Mouse (Mus musculus): ENCODE measurements at regions not wholly inside any gene's neighbourhood (a gene's known extent, or its start where the extent isn't known, plus 50 kb on each side); places are given as distances from the start of the nearest gene placed in this dataset.

GRCm38 (mm10) chr12:31130434-31130833, 56.8 kb downstream of the Fam110c start:
- DNase-seq (ENCODE audit: low spot score), result no peak

- DNase-seq (ENCODE audit: low spot score), result no peak
These were observed 60.9 kb downstream of the Fam110c start for GRCm38 (mm10) chr12:31134465-31134992.

DNA sequence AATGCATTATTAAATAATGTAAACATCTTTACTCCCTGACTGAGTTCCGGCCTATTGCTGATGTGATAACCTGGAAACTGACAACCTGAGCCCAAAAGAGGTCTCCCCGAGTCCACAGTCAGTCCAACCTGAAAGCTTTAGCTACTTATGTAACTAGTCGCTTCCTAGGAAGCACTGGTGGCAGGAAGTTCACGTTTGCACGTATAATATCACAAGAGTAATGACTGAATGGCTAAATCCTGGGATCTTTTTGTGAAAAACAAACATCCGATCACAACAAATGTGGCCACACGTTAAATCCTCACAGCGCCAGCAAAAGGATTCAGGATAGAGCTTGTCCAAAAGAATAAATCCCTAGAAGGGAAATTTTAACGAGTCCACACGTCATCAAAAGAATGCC, 62.7 kb downstream of the Fam110c start:
- no peak for DNase-seq (ENCODE audit: low spot score)

- DNase-seq (ENCODE audit: low spot score), result no peak
These were observed 63.2 kb downstream of the Fam110c start for GRCm38 (mm10) chr12:31136911-31137310.

DNA sequence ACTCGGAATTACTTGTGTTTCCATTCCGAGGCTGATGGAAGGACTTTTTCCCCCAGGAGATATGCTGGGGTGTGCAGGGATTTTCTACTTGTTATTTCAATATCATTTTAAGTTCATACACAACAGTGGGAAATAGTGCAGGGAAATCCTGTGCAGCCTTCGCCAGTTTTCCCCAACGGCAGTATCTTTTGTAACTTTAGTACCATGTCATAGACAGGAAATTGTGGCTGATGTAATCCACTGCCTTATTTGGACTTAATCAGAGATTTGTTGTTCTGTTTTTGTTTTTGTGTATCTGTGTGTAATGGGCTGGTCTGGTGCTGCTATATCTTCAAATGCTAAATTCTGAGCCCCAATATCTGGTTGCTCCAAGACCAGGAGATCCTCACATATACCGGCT, 63.8 kb downstream of the Fam110c start:
- DNase-seq (ENCODE audit: low spot score), result no peak

DNA sequence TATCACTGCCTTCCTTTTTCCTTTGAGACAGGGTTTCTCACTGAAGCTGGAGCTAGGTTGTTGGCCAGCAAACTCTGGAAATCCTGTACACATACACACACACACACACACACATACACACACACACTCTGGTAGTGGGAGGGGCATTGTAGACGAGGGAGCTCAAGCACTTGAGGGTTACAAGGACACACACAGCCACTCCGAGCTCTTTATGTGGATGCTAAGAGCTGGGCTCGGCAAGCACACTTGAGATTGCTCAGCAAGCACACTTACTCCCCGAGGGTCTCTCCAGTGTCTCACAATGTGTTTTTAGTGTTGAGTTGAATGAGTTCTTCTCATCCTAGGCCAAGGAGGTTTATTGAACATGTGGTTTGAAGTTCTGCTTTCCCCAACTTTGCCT, 66.2 kb downstream of the Fam110c start:
- DNase-seq (ENCODE audit: low spot score), result no peak

DNA sequence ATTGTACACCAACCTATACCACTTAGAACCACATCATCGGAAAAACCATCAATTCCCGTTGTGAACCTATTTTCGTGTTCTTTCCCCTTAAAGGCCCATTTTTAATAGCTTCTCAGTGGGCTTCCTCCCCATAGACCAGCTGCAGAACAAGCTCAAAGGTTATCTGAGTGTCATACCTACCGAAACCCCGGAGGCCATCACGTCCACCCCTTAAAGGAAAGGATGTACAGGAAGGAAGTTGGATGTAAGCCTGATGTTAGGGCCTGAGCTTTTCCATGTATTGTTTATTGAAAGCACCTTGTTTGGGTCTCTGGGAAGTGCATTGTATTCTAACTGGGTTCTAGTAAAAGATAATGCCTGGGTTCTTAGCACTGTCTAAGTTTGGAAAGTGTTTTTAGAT, 69.6 kb downstream of the Fam110c start:
- no peak for DNase-seq (ENCODE audit: low spot score)

DNA sequence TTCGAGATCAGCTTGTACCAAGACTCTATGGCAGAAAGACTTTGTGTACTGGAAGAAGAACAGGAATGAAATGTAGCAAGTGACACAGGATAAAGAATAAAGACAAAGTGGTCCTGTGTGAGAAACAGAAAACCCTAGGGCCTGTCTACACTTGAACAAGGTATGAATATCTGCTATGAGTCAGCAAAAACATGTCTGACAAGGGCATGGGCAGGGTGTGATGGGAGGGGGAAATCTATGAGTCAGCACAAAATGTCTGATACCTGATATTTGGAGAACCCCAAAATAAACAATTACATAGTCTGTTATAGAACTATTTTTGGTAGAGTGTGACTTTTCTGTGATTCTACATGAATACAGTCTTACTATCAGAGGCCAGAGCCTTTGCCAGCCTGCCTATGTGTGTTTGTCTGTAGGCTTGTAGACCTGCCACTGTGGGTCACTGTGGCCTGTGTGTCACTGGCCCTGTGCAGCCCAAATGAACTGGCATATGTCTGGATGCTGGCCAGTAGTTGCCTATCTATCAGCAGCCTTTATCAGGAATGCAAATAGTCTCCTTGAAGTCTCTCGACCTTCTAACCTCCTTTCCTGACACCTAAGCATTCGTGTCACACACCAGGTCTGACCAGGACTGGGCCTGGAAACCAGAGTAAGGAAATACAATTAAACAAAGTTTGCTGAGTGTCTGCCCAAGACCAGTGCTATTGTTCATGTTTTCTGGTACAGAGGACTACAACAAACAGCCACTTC, 71.5 kb downstream of the Fam110c start:
- no peak for DNase-seq (ENCODE audit: low spot score)

GRCm38 (mm10) chr12:31148417-31149356, 75.0 kb downstream of the Fam110c start:
- no peak for DNase-seq (ENCODE audit: low spot score)

DNA sequence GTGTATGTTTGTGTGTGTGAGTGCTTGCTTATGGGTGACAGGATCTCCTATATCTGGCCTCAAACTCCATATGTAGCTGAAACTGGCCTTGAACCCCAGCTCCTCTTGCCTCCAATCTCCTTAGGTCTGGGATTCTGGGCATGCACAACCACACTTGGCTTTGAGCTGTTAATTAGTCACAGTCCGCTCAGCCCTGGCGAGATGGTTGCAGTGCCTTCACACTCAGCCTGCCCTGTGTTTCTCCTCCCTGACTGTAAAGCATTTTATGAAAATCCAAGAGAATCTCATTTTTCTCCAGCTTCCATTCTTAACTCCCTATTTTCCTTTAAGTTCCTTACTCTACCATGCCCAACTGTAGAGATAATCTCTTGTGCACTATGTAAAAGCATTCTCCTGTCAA, 80.1 kb downstream of the Fam110c start:
- no peak for DNase-seq (ENCODE audit: low spot score)

- no peak for DNase-seq (ENCODE audit: low spot score)
These were observed 80.9 kb downstream of the Fam110c start for GRCm38 (mm10) chr12:31154608-31155011.

- DNase-seq (ENCODE audit: low spot score), result no peak
These were observed 82.6 kb downstream of the Fam110c start for GRCm38 (mm10) chr12:31156154-31156720.

GRCm38 (mm10) chr12:31157453-31157852, 83.1 kb upstream of the Gm6993 start:
- no peak for DNase-seq (ENCODE audit: low spot score)

DNA sequence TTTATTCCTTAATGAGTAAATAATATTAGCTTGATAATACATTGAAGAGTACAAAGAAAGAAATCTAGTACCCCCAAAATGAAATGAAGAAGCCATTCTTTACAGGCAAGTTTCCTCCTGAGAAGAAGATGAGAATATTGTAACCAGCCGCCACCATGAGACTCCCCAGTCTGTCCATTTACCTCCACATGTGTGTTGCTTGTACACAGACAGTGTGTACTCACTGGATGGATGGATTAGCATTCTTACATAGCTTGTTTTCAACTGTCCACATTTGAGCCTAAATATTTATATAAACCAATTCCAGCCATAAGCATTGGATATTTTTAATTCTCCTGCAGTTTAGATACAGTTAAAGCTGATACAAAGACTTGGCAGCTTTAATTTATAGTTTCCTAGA, 82.7 kb upstream of the Gm6993 start:
- no peak for DNase-seq (ENCODE audit: low spot score)

DNA sequence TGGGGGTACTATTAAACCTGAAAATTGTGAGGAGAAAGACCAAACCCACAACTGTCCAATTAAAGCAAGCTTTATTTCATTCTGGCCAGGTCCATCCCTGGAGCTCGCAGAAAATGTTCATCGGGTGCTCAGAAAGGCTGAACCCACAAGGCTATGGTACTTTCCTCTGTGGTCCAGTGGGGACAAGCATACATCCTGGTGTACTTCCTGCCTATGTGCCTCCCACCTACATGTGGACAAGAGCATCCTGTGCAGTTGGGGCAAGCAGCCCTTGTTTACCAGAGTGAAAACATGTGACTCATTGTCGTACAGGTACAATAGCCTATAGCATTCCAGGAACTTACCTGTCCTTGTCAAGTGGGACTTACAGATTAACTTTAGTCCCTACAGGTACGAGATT, 81.7 kb upstream of the Gm6993 start:
- no peak for DNase-seq (ENCODE audit: low spot score)

- no peak for DNase-seq (ENCODE audit: low spot score)
These were observed 81.2 kb upstream of the Gm6993 start for GRCm38 (mm10) chr12:31159378-31159777.

GRCm38 (mm10) chr12:31168221-31168890, 72.2 kb upstream of the Gm6993 start:
- DNase-seq (ENCODE audit: low spot score), result peak; percentile 69

- no peak for DNase-seq (ENCODE audit: low spot score)
These were observed 70.5 kb upstream of the Gm6993 start for GRCm38 (mm10) chr12:31170111-31170510.

DNA sequence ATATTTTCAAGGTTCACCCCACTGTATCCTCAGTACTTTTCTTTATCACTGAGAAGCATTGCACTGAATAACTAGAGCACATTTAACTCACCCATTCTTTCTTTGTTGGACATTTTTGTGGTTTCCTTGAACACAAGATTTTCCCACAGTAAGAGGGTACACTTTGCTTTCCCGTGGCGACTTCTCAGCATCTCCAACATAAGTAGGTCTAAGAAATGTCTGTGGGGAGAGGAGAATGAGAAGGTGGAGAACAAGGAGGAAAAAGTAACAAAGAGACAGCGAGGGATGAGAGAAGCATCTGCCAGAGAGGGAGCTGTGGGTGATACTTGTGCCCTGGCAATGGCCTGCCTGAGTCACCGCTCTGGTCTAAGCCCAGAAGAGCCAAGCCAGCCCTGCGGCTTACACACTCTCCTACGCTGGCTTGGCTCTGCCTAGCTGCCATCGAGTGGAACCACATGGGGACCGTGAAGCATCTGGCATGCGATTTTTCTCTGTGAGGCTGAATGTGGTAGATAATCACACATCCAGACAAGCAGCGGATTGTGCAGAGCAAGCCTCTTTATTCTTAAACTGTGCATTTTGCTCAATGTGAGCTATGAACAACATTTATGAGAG, 69.9 kb upstream of the Gm6993 start:
- peak; percentile 43 for DNase-seq (ENCODE audit: low spot score)

GRCm38 (mm10) chr12:31171992-31172391, 68.6 kb upstream of the Gm6993 start:
- no peak for DNase-seq (ENCODE audit: low spot score)

DNA sequence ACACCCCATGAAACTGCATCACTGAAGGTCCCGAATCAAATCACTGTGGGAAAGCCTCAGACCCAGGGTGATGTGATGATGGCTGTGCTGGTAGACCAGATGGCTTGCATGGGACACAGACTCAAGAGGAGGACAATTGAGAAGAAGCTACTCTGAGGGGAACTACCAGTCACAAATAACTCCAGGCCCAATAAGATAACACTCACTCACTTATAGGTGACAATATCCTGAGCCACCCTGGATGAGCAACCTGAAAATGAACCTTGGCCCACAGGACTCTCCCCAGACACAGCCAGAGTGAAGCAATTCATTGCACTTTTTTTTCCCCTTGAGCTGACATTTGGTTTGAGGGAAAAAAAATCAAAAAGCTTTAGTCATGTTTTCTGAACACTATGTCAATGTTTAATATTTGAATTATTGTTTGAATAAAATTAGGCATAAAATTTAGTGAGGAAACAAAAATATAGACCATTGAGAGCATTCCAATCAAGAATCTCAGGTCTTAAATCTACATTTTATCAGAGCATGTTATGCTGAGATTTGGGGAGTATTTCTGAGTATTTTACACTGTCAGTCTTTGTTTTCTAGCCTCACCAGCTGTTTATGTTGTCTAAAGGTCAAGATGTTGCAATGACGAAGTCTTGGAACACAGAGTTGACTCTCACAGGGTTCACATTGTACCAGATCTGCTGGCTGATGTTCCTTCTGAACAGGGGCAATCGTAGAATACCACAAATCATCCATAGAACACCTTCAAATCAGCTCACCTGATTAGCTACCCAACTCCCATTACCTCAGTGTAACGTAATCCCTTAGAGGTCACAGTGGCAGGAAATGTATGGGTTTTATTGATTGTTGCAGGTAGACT, 67.9 kb upstream of the Gm6993 start:
- DNase-seq (ENCODE audit: low spot score), result no peak
